Mouse (Mus musculus) limb, embryonic 13.5 days (tissue): ENCODE measurements around the gene Lrfn1. TPM values are rescaled to one million over a fixed set of nuclear protein-coding genes. Genes with fewer than 3 reads are reported as not detected.

Experiments
- ATAC-seq: fragments of 200-750 bp; cut with Nextera tagmentation; 2 replicates; pipeline ENCODE4 v1.8.0; 2017; ENCODE audit warnings: low read depth, moderate number of reproducible peaks, moderate TSS enrichment; ENCODE audit not compliant: low FRiP score
- H3K27ac ChIP-seq: fragments of 300-500 bp; sonication (generic); 2 replicates; pipeline ENCODE4 v1.5.1; 2015; ENCODE audit warnings: inconsistent platforms, mild to moderate bottlenecking, moderate library complexity
- H3K27me3 ChIP-seq: fragments of 300-500 bp; sonication (generic); 2 replicates; pipeline ENCODE4 v1.6.1; 2015; ENCODE audit warnings: mild to moderate bottlenecking, inconsistent platforms
- H3K36me3 ChIP-seq: fragments of 300-500 bp; sonication (generic); 2 replicates; pipeline ENCODE4 v1.6.1; 2015; ENCODE audit warnings: inconsistent platforms, mild to moderate bottlenecking, moderate library complexity
- H3K4me1 ChIP-seq: fragments of 300-500 bp; sonication (generic); 2 replicates; pipeline ENCODE4 v1.6.1; 2015; ENCODE audit warnings: inconsistent platforms
- H3K4me2 ChIP-seq: fragments of 300-500 bp; sonication (generic); replicated peaks from 2 replicates; pipeline ENCODE4 v1.6.1; 2015; ENCODE audit warnings: inconsistent platforms, mild to moderate bottlenecking, moderate library complexity
- H3K4me3 ChIP-seq: fragments of 300-500 bp; sonication (generic); 2 replicates; pipeline ENCODE4 v1.5.1; 2015; ENCODE audit warnings: moderate library complexity, mild to moderate bottlenecking, inconsistent platforms
- H3K9ac ChIP-seq: fragments of 300-500 bp; sonication (generic); 2 replicates; pipeline ENCODE4 v1.6.1; 2015; ENCODE audit warnings: mild to moderate bottlenecking, inconsistent platforms
- H3K9me3 ChIP-seq: fragments of 300-500 bp; sonication (generic); 2 replicates; pipeline ENCODE4 v1.6.1; 2016; ENCODE audit warnings: inconsistent platforms
- WGBS: fragments of 180-500 bp; shearing (Covaris S2); methylation state at CpG from one replicate; pipeline ENCODE4 v1.1.7; 2015; 5-methylcytosine and 5-hydroxymethylcytosine counted together
- polyA plus RNA-seq: library from polyadenylated mRNA; unstranded; fragments of >200 nt; fragmentation: Nextera tagmentation; extraction: Ambion mirVana; gene quantifications from 2 replicates; pipeline ENCODE4 v1.2.1, GENCODE M21; 2015

Gene Lrfn1
- 4.1 and 5.0 TPM in 2 replicates for polyA plus RNA-seq

GRCm38 (mm10) chr7:28451531-28452360, at the start of gene Lrfn1:
Gene Lrfn1, plus strand, starts transcription at chr7:28451980.
- H3K27ac ChIP-seq: peak within 1 kb of the TSS; percentile 74; the same call in 1 of the 2 replicates
- H3K4me3 ChIP-seq: peak within 1 kb of the TSS; percentile 86
- H3K4me2 ChIP-seq: peak within 1 kb of the TSS; percentile 92
- H3K9ac ChIP-seq: peak within 1 kb of the TSS; percentile 90
- no peaks in the 10 kb centered on the region for H3K27me3 ChIP-seq
- H3K4me1 ChIP-seq: peaks cover 16% of the 10 kb centered on the region
- peaks cover 24% of the 10 kb centered on the region for H3K36me3 ChIP-seq
- peak; percentile 83 for ATAC-seq
- H3K9me3 ChIP-seq: no peaks in the 10 kb centered on the region
- under 1% methylated on average over 66 of the region's 97 CpGs for WGBS

GRCm38 (mm10) chr7:28410841-28411475, 40.8 kb upstream of the Lrfn1 start:
- H3K4me2 ChIP-seq: no peak overlapping the region
- H3K27me3 ChIP-seq: no peaks in the 10 kb centered on the region
- no peak overlapping the region for H3K9ac ChIP-seq
- H3K4me1 ChIP-seq: no peaks in the 10 kb centered on the region
- peaks cover 95% of the 10 kb centered on the region for H3K36me3 ChIP-seq
- 88% methylated on average over 3 of the region's 3 CpGs for WGBS
- no peak overlapping the region for H3K4me3 ChIP-seq
- no peak for ATAC-seq
- H3K9me3 ChIP-seq: no peaks in the 10 kb centered on the region
- no peak overlapping the region for H3K27ac ChIP-seq

DNA sequence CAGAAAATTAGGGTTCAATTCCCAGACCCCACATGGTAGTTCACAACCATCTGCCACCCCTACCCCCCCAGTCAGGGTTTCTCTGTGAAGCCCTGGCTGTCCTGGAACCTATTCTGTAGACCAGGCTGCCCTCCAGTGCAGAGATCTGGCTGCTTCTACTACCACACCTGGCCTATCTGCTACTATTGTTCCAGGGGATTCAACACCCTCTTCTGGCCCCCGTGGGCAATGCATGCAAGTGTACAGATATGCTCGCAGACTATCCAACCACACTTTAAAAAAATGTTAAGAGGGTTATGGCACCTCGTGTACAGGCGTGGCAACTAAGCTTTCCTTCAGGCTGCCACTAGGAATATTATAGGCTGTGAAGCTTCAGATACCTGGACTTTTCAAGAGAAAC, 39.0 kb upstream of the Lrfn1 start:
- no peak overlapping the region for H3K9ac ChIP-seq
- ATAC-seq: no peak
- peaks cover 95% of the 10 kb centered on the region for H3K36me3 ChIP-seq
- no peak overlapping the region for H3K4me2 ChIP-seq
- no peak overlapping the region for H3K4me3 ChIP-seq
- WGBS: 87% methylated on average over 4 of the region's 4 CpGs
- H3K4me1 ChIP-seq: no peaks in the 10 kb centered on the region
- no peak overlapping the region for H3K27ac ChIP-seq
- no peaks in the 10 kb centered on the region for H3K9me3 ChIP-seq
- no peaks in the 10 kb centered on the region for H3K27me3 ChIP-seq

DNA sequence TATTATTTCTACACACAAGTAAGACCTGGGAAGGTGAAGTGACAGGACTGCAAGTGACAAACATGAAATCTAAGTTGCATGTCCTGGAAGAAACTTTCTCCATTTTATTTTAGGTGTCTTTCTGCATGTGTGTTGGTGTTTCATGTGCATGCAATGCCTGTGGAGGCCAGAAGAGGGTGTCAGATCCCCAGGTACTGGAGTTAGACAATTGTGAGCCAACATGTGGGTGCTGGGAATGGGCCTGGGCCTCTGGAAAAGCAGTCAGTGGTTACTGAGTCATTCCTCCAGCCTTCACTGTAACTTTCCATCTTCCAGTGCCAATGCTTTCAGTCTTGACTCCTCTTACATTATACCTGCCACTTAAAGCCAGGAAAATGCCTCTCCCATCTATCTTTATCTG, 34.4 kb upstream of the Lrfn1 start:
- H3K4me1 ChIP-seq: no peaks in the 10 kb centered on the region
- ATAC-seq: no peak
- H3K4me2 ChIP-seq: no peak overlapping the region
- 0 out of 2 replicates have a peak overlapping the region, but pooled peaks have one; percentile 31 for H3K9ac ChIP-seq
- H3K27me3 ChIP-seq: no peaks in the 10 kb centered on the region
- no peak overlapping the region for H3K4me3 ChIP-seq
- H3K36me3 ChIP-seq: peaks cover 99% of the 10 kb centered on the region
- no peaks in the 10 kb centered on the region for H3K9me3 ChIP-seq
- H3K27ac ChIP-seq: no peak overlapping the region

GRCm38 (mm10) chr7:28418096-28418670, 33.6 kb upstream of the Lrfn1 start:
- no peak for ATAC-seq
- Histone ChIP-seq H3K4me1 (no peaks in the 10 kb centered on the region), H3K9ac (no peak overlapping the region), H3K9me3 (no peaks in the 10 kb centered on the region), H3K36me3 (peaks cover 99% of the 10 kb centered on the region), H3K27ac (no peak overlapping the region), H3K4me2 (no peak overlapping the region), H3K27me3 (no peaks in the 10 kb centered on the region), H3K4me3 (no peak overlapping the region)
- WGBS: 75% methylated on average over 8 of the region's 8 CpGs

DNA sequence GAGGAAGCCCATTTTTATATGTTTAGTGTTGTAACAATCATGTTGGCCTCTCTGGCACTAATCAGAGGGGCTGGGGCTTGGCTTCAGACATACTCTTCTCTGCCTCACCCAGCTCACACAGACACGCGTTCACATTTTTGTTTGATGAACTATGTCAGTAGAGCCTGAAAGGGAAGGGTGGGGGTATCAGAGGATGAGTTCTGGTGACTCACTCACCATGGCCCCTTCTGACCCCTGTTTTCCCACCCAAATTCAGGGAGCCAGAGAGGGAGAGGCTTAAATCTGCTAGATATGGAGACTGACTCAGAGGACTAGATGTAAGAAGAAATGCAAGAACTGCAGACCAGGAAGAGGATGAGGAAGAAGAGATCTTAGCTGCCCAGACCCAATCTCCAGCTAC, 32.4 kb upstream of the Lrfn1 start:
- Histone ChIP-seq H3K4me1 (no peaks in the 10 kb centered on the region), H3K36me3 (peaks cover 94% of the 10 kb centered on the region), H3K9me3 (no peaks in the 10 kb centered on the region), H3K27me3 (no peaks in the 10 kb centered on the region), H3K27ac (no peak overlapping the region), H3K9ac (no peak overlapping the region), H3K4me3 (no peak overlapping the region), H3K4me2 (no peak overlapping the region)
- 98% methylated on average over 2 of the region's 2 CpGs for WGBS
- no peak for ATAC-seq

DNA sequence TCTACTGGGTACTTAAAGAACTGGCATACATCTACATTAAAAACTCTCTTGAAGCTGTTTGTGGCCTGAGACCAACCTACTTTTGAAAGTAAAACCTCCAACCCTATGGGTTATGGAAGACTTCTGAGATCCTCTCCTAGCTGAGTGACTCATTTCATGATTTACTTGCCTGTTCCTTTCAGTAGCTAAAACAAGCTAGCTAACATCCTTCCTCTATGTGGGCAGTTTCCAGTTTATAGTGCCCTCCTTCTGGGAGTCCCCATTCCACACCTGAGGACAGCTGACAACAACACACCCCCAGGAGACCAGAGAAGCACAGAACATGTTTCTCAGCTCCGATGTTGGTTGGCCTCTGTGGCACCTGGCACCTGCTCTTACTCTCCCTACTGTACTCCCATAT, 28.8 kb upstream of the Lrfn1 start:
- Histone ChIP-seq H3K27ac (no peak overlapping the region), H3K9ac (no peak overlapping the region), H3K27me3 (no peaks in the 10 kb centered on the region), H3K36me3 (peaks cover 70% of the 10 kb centered on the region), H3K4me3 (no peak overlapping the region), H3K9me3 (no peaks in the 10 kb centered on the region), H3K4me1 (no peaks in the 10 kb centered on the region), H3K4me2 (no peak overlapping the region)
- no peak for ATAC-seq
- 95% methylated on average over 1 of the region's 1 CpGs for WGBS

- H3K4me2 ChIP-seq: no peak overlapping the region
- no peaks in the 10 kb centered on the region for H3K27me3 ChIP-seq
- H3K9me3 ChIP-seq: no peaks in the 10 kb centered on the region
- H3K4me3 ChIP-seq: no peak overlapping the region
- H3K9ac ChIP-seq: no peak overlapping the region
- no peak for ATAC-seq
- 0 out of 2 replicates have a peak, but pooled peaks cover 8% of the 10 kb centered on the region for H3K4me1 ChIP-seq
- peaks cover 35% of the 10 kb centered on the region for H3K36me3 ChIP-seq
- no peak overlapping the region for H3K27ac ChIP-seq
Measured at GRCm38 (mm10) chr7:28427738-28428137, 24.0 kb upstream of the Lrfn1 start.

DNA sequence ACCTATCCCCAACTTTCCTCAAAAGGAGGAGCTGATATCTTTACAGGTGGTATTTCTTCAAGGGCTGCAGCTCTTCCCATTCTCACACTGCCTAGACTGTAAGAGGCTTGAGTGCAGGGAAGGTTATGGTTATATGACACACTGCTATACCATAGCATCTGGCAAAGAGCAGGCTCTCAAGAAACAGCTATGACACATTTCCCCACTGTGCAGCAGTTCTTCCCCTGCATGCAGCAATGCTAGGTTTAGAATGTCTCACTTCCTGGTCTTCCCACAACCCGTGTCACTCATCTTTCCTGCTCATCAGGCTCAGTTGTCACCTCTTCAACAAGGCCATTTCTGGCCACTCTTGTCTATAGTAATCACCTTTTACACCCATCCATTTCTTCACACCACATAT, 21.3 kb upstream of the Lrfn1 start:
- H3K4me3 ChIP-seq: no peak overlapping the region
- no peaks in the 10 kb centered on the region for H3K9me3 ChIP-seq
- H3K36me3 ChIP-seq: peaks cover 31% of the 10 kb centered on the region
- ATAC-seq: no peak
- 78% methylated on average over 1 of the region's 1 CpGs for WGBS
- H3K4me1 ChIP-seq: peaks cover 35% of the 10 kb centered on the region
- no peaks in the 10 kb centered on the region for H3K27me3 ChIP-seq
- H3K9ac ChIP-seq: no peak overlapping the region
- no peak overlapping the region for H3K27ac ChIP-seq
- H3K4me2 ChIP-seq: no peak overlapping the region

DNA sequence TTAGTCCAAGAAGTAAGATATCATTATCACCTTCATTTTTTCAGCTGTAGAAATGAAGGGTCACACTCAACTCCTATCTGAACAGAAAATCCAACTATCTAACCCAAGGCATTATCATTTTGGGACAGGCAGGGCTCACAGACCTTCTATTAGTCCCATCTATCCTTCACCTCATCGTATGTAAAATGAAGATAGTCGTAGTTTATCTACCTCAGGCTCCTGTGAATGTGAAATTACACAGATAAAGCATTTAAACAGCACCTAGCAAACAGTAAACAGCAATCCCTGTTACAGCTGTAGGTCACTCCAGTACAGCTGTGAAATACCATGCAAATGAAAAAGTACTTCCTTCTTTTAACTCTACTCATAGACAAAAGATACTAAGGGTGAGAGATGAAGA, 19.5 kb upstream of the Lrfn1 start:
- H3K9ac ChIP-seq: no peak overlapping the region
- no peak overlapping the region for H3K4me2 ChIP-seq
- H3K27me3 ChIP-seq: no peaks in the 10 kb centered on the region
- no peak overlapping the region for H3K4me3 ChIP-seq
- peaks cover 38% of the 10 kb centered on the region for H3K4me1 ChIP-seq
- ATAC-seq: no peak
- 92% methylated on average over 2 of the region's 2 CpGs for WGBS
- H3K27ac ChIP-seq: no peak overlapping the region
- peaks cover 27% of the 10 kb centered on the region for H3K36me3 ChIP-seq
- no peaks in the 10 kb centered on the region for H3K9me3 ChIP-seq

GRCm38 (mm10) chr7:28435660-28436259, 16.0 kb upstream of the Lrfn1 start:
- peak overlapping the region; percentile 99 for H3K9ac ChIP-seq
- H3K4me1 ChIP-seq: peaks cover 41% of the 10 kb centered on the region
- H3K4me3 ChIP-seq: peak overlapping the region; percentile 95
- WGBS: 0% methylated on average over 23 of the region's 70 CpGs
- H3K27ac ChIP-seq: peak overlapping the region; percentile 58; the same call in 1 of the 2 replicates
- H3K36me3 ChIP-seq: peaks cover 14% of the 10 kb centered on the region; the same call in 1 of the 2 replicates
- peak overlapping the region; percentile 90 for H3K4me2 ChIP-seq
- no peaks in the 10 kb centered on the region for H3K27me3 ChIP-seq
- ATAC-seq: peak; percentile 41
- H3K9me3 ChIP-seq: no peaks in the 10 kb centered on the region
